Mouse (Mus musculus) embryonic facial prominence, embryonic 12.5 days (tissue): ENCODE measurements around the gene Dnajb3. TPM values are rescaled to one million over a fixed set of nuclear protein-coding genes. Genes with fewer than 3 reads are reported as not detected.

ENCODE experiments used
- ATAC-seq: fragments of 200-750 bp; cut with Nextera tagmentation; 2 replicates; pipeline ENCODE4 v1.8.0; 2017; ENCODE audit not compliant: insufficient number of reproducible peaks, insufficient read depth, low FRiP score, low TSS enrichment
- H3K27ac ChIP-seq: fragments of 300-500 bp; sonication (generic); 2 replicates; pipeline ENCODE4 v1.5.1; 2016; ENCODE audit warnings: mild to moderate bottlenecking
- H3K27me3 ChIP-seq: fragments of 300-500 bp; sonication (generic); 2 replicates; pipeline ENCODE4 v1.6.1; 2016; ENCODE audit warnings: mild to moderate bottlenecking, moderate library complexity
- H3K36me3 ChIP-seq: fragments of 300-500 bp; sonication (generic); 2 replicates; pipeline ENCODE4 v1.6.1; 2016; ENCODE audit warnings: mild to moderate bottlenecking
- H3K4me1 ChIP-seq: fragments of 300-500 bp; sonication (generic); 2 replicates; pipeline ENCODE4 v1.6.1; 2016
- H3K4me2 ChIP-seq: fragments of 300-500 bp; sonication (generic); replicated peaks from 2 replicates; pipeline ENCODE4 v1.6.1; 2016; ENCODE audit warnings: mild to moderate bottlenecking, moderate library complexity
- H3K4me3 ChIP-seq: fragments of 300-500 bp; sonication (generic); 2 replicates; pipeline ENCODE4 v1.5.1; 2016; ENCODE audit warnings: mild to moderate bottlenecking
- H3K9ac ChIP-seq: fragments of 300-500 bp; sonication (generic); 2 replicates; pipeline ENCODE4 v1.6.1; 2016; ENCODE audit warnings: mild to moderate bottlenecking, moderate library complexity
- H3K9me3 ChIP-seq: fragments of 300-500 bp; sonication (generic); 2 replicates; pipeline ENCODE4 v1.6.1; 2016; ENCODE audit warnings: mild to moderate bottlenecking, moderate library complexity
- WGBS: fragments of 180-500 bp; shearing (Covaris S2); methylation state at CpG from one replicate; pipeline ENCODE4 v1.1.7; 2016; 5-methylcytosine and 5-hydroxymethylcytosine counted together
- polyA plus RNA-seq: library from polyadenylated mRNA; unstranded; fragments of >200 nt; fragmentation: Nextera tagmentation; extraction: Ambion mirVana; gene quantifications from 2 replicates; pipeline ENCODE4 v1.2.1, GENCODE M21; 2016

Gene Dnajb3
- polyA plus RNA-seq, 1 experiment from 2014 or later: 16.1 TPM

DNA sequence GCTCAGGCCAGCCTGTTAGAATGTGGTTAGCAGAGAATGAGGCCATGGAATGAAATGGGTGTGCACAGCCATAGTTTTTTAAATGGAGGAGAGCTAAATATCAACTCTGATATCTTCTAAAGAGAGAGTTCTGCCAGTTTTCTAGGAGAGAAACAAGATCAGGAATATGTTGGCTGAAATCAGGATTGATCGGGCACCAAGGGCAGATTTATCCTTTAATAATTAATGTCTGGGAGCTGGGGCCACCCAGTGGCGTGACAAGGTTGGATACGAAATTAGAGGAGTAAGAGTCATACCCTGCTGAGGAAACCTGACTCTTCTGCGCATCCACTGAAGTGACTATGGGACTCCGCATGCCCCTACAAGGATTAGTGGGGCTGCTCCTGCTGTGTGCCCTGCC is 39.9 kb downstream of the Dnajb3 start, which contains the start of gene Ugt1a5:
TSS of gene Ugt1a5 (plus strand) at position 302 of the 400 bp plus-strand sequence.
- H3K4me1 ChIP-seq: no peaks in the 10 kb centered on the region
- 77% methylated on average over 5 of the region's 5 CpGs for WGBS
- H3K9me3 ChIP-seq: no peaks in the 10 kb centered on the region
- H3K4me2 ChIP-seq: no peak within 1 kb of the TSS
- no peak for ATAC-seq
- H3K9ac ChIP-seq: no peak within 1 kb of the TSS
- H3K4me3 ChIP-seq: no peak within 1 kb of the TSS
- H3K36me3 ChIP-seq: no peaks in the 10 kb centered on the region
- H3K27me3 ChIP-seq: no peaks in the 10 kb centered on the region
- no peak within 1 kb of the TSS for H3K27ac ChIP-seq

DNA sequence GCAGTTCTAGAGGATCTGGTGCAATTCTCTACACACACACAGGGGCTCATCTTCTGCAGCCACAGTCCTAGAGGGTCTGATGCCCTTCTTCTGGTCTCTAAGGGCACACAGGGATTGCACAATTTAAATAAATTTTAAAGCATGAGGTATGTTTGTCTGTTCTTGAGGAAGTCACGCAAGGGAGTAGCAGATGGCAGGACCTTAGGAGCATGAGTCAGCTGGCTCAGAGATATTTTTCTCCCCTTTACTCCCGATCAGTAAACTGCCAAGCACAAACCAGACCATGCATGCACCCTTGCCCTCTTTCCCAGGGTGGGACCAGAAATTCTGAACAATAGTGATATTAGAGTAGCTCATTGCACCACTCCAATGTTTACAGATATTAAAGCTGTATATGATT is 47.2 kb downstream of the Dnajb3 start:
- H3K9me3 ChIP-seq: no peaks in the 10 kb centered on the region

More for the DNA sequence above, 47.2 kb downstream of the Dnajb3 start:
- Histone ChIP-seq H3K27ac (no peak overlapping the region), H3K4me3 (no peak overlapping the region), H3K36me3 (no peaks in the 10 kb centered on the region), H3K4me2 (no peak overlapping the region), H3K27me3 (no peaks in the 10 kb centered on the region), H3K9ac (no peak overlapping the region), H3K4me1 (no peaks in the 10 kb centered on the region)
- ATAC-seq: no peak
- 74% methylated on average over 2 of the region's 2 CpGs for WGBS

Other genes starting within 250 kb of the Dnajb3 start
- gene Usp40, start 197.2 kb downstream of the Dnajb3 start, polyA plus RNA-seq: 53.1 and 53.2 TPM in 2 replicates
- not detected in 2 replicates for gene Ugt1a10, start 150.4 kb downstream of the Dnajb3 start, polyA plus RNA-seq
- not detected in 2 replicates for gene Ugt1a9, start 135.0 kb downstream of the Dnajb3 start, polyA plus RNA-seq
- gene Ugt1a8, start 118.0 kb downstream of the Dnajb3 start, polyA plus RNA-seq: not detected in 2 replicates
- gene Ugt1a7c, start 110.7 kb downstream of the Dnajb3 start, polyA plus RNA-seq: 0.63 and 0.66 TPM in 2 replicates
- gene Ugt1a6b, start 102.5 kb downstream of the Dnajb3 start, polyA plus RNA-seq: not detected in 2 replicates
- gene Ugt1a6a, start 71.0 kb downstream of the Dnajb3 start, polyA plus RNA-seq: 1.1 and 1.5 TPM in 2 replicates
- not detected in 2 replicates for gene Ugt1a5, start 39.8 kb downstream of the Dnajb3 start, polyA plus RNA-seq
- gene Ugt1a2, start 5.2 kb downstream of the Dnajb3 start, polyA plus RNA-seq: not detected in 2 replicates
- not detected in 2 replicates for gene Ugt1a1, start 6.2 kb upstream of the Dnajb3 start, polyA plus RNA-seq
- 0.80 and 1.6 TPM in 2 replicates for gene Mroh2a, start 21.2 kb upstream of the Dnajb3 start, polyA plus RNA-seq
- gene Hjurp, start 71.9 kb upstream of the Dnajb3 start, polyA plus RNA-seq: 231 and 234 TPM in 2 replicates
- gene Trpm8, start 71.9 kb upstream of the Dnajb3 start, polyA plus RNA-seq: not detected in 2 replicates
- gene Spp2, start 201.2 kb upstream of the Dnajb3 start, polyA plus RNA-seq: not detected in 2 replicates